10 mouse cellular contexts compared by ENCODE assay signal in the genomic region with DNA sequence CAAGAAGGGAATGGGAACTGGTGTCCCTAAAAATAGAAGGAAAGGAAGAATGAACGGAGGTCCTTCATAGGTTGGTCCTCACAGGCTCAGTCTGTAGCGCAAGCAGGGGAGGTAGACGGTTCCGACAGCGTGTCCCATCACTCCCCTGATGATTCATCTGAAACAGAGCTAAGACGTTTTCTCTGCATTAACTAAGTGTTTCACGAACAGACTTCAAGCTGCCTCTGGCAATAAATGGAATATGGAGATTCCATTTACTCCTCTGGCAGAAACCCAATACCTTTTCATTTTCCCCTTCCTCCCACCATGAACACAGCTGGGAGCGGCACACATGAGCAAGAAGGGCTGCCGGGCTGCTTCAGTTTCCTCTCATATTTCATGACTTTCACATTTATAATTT.
DNase-seq lines count a peak whose midpoint lies in the region; ATAC-seq and TF ChIP-seq lines count a peak whose summit lies in the region.
"Had no signal": no experiment of that assay in that cellular context is flagged by ENCODE, and none has a peak within 500 bp of the region (broad histone marks: within the 10 kb centered on the region; RNA-seq: fewer than 3 reads in every experiment).

No protein-coding gene starts in this region.

- intact Hi-C loops in heart, adult 2 months (cut with DNase I) = no loop called here

- no peaks in the 10 kb centered on the region for H3K36me3 ChIP-seq in lung, postnatal 0 days (ENCODE audit: insufficient read depth, low read length)
- H3K36me3 ChIP-seq in hindbrain, postnatal 0 days (ENCODE audit: insufficient read depth, low read length) = no peaks in the 10 kb centered on the region
- H3K36me3 ChIP-seq in stomach, embryonic 14.5 days (ENCODE audit: control insufficient read depth, insufficient read depth, low read length) = no peaks in the 10 kb centered on the region
- no peaks in the 10 kb centered on the region for H3K36me3 ChIP-seq in heart, adult 2 months (ENCODE audit: control insufficient read depth, insufficient read depth, low read length)
- H3K36me3 ChIP-seq: liver, embryonic 15.5 days had no signal

- TF ChIP-seq POLR2A in lung, adult 2 months (IDR thresholded peaks at IDR 0.05; ENCODE audit: borderline replicate concordance, extremely low read depth, low read depth, low read length) = no peak
- TF ChIP-seq POLR2A in heart, adult 2 months (IDR thresholded peaks at IDR 0.05; ENCODE audit: insufficient read depth, low read depth, low read length) = no peak

- whole genome bisulfite sequencing in lung, postnatal 0 days = 41% methylated on average over 9 of the region's 9 CpGs
- WGBS in lung, adult 2 months = 41% methylated on average over 9 of the region's 9 CpGs
- 40% methylated on average over 9 of the region's 9 CpGs for WGBS in hindbrain, postnatal 0 days
- 35% methylated on average over 9 of the region's 9 CpGs for WGBS in stomach, embryonic 14.5 days
- 36% methylated on average over 9 of the region's 9 CpGs for WGBS in heart, adult 2 months

- H3K9me3 ChIP-seq in lung, postnatal 0 days (ENCODE audit: low read length) = no peaks in the 10 kb centered on the region
- H3K9me3 ChIP-seq in hindbrain, postnatal 0 days (ENCODE audit: low read length) = no peaks in the 10 kb centered on the region
- H3K9me3 ChIP-seq in stomach, embryonic 14.5 days (ENCODE audit: control insufficient read depth, low read depth, low read length) = no peaks in the 10 kb centered on the region
- H3K9me3 ChIP-seq: liver, embryonic 15.5 days had no signal

- H3K4me2 ChIP-seq in lung, postnatal 0 days (replicated peaks; ENCODE audit: low read depth, low read length) = peak overlapping the region; percentile 31; the same call in 1 of the 2 replicates
- no peak overlapping the region for H3K4me2 ChIP-seq in hindbrain, postnatal 0 days (ENCODE audit: low read depth, low read length)
- peak overlapping the region; percentile 19; the same call in 1 of the 2 replicates for H3K4me2 ChIP-seq in stomach, embryonic 14.5 days (replicated peaks; ENCODE audit: low read depth, low read length)
- H3K4me2 ChIP-seq: liver, embryonic 15.5 days had no signal

- H3K4me3 ChIP-seq in lung, postnatal 0 days (ENCODE audit: low read depth, low read length) = no peak overlapping the region
- no peak overlapping the region for H3K4me3 ChIP-seq in lung, adult 2 months (replicated peaks; ENCODE audit: extremely low read depth, low read depth, low read length)
- no peak overlapping the region for H3K4me3 ChIP-seq in hindbrain, postnatal 0 days (ENCODE audit: low read length)
- no peak overlapping the region for H3K4me3 ChIP-seq in stomach, embryonic 14.5 days (ENCODE audit: low read depth, low read length)
- no peak overlapping the region for H3K4me3 ChIP-seq in heart, adult 2 months
- H3K4me3 ChIP-seq: liver, embryonic 15.5 days had no signal

- H3K4me1 ChIP-seq in lung, postnatal 0 days (ENCODE audit: insufficient read depth, low read depth, low read length) = no peaks in the 10 kb centered on the region
- no peaks in the 10 kb centered on the region for H3K4me1 ChIP-seq in lung, adult 2 months (ENCODE audit: control insufficient read depth, insufficient read depth, low read length)
- no peaks in the 10 kb centered on the region for H3K4me1 ChIP-seq in hindbrain, postnatal 0 days (ENCODE audit: insufficient read depth, low read length)
- 0 out of 2 replicates have a peak, but pooled peaks cover 7% of the 10 kb centered on the region for H3K4me1 ChIP-seq in stomach, embryonic 14.5 days (ENCODE audit: control insufficient read depth, insufficient read depth, low read length)
- H3K4me1 ChIP-seq in heart, adult 2 months (ENCODE audit: control insufficient read depth, insufficient read depth, low read length) = peaks cover 1% of the 10 kb centered on the region; the same call in 1 of the 2 replicates
- H3K4me1 ChIP-seq: liver, embryonic 15.5 days had no signal

- no peak overlapping the region for H3K27ac ChIP-seq in lung, postnatal 0 days (ENCODE audit: low read length)
- H3K27ac ChIP-seq in hindbrain, postnatal 0 days = no peak overlapping the region
- H3K27ac ChIP-seq in stomach, embryonic 14.5 days (ENCODE audit: low read length) = no peak overlapping the region
- H3K27ac ChIP-seq in heart, adult 2 months = no peak overlapping the region
- H3K27ac ChIP-seq: liver, embryonic 15.5 days had no signal

- TF ChIP-seq EP300 in lung, postnatal 0 days (IDR thresholded peaks at IDR 0.05) = no peak
- no peak for TF ChIP-seq EP300 in heart, adult 2 months (IDR thresholded peaks at IDR 0.05; ENCODE audit: insufficient read depth, low read depth, low read length)

- H3K27me3 ChIP-seq in lung, postnatal 0 days (replicated peaks; ENCODE audit: insufficient read depth, low read length) = no peaks in the 10 kb centered on the region
- no peaks in the 10 kb centered on the region for H3K27me3 ChIP-seq in hindbrain, postnatal 0 days (ENCODE audit: insufficient read depth, low read length)
- no peaks in the 10 kb centered on the region for H3K27me3 ChIP-seq in stomach, embryonic 14.5 days (ENCODE audit: control insufficient read depth, insufficient read depth, low read length)
- no peaks in the 10 kb centered on the region for H3K27me3 ChIP-seq in heart, adult 2 months (ENCODE audit: control insufficient read depth, insufficient read depth, low read length)
- H3K27me3 ChIP-seq: liver, embryonic 15.5 days had no signal

- ATAC-seq in frontal cortex, adult (ENCODE audit: low TSS enrichment) = peak; percentile 52; the same call in 1 of the 2 replicates
- ATAC-seq in lung, postnatal 0 days = no peak
- no peak for ATAC-seq in hindbrain, postnatal 0 days
- no peak for ATAC-seq in stomach, embryonic 14.5 days (ENCODE audit: insufficient number of reproducible peaks, insufficient read depth, low FRiP score, low read depth)

- TF ChIP-seq CTCF in lung, postnatal 0 days (IDR thresholded peaks at IDR 0.05) = no peak
- no peak for TF ChIP-seq CTCF in lung, adult 2 months (IDR thresholded peaks at IDR 0.05; ENCODE audit: insufficient read depth, low read length)
- no peak for TF ChIP-seq CTCF in hindbrain, postnatal 0 days (IDR thresholded peaks at IDR 0.05; ENCODE audit: low read depth)
- no peak for TF ChIP-seq CTCF in heart, adult 2 months (IDR thresholded peaks at IDR 0.05)

- no peak overlapping the region for H3K9ac ChIP-seq in lung, postnatal 0 days (replicated peaks; ENCODE audit: low read depth)
- H3K9ac ChIP-seq in hindbrain, postnatal 0 days (replicated peaks; ENCODE audit: low read length) = no peak overlapping the region
- no peak overlapping the region for H3K9ac ChIP-seq in stomach, embryonic 14.5 days (replicated peaks; ENCODE audit: low read depth, low read length)
- no peak overlapping the region for H3K9ac ChIP-seq in heart, adult 2 months (ENCODE audit: low read depth, low read length)
- H3K9ac ChIP-seq: liver, embryonic 15.5 days had no signal

- DNase-seq in frontal cortex, postnatal 25 days (ENCODE audit: low spot score in 2 of 2) = no peak
- DNase-seq in lung, postnatal 0 days (ENCODE audit: low spot score) = no peak
- DNase-seq in lung, adult 2 months = no peak
- DNase-seq in hindbrain, postnatal 0 days (ENCODE audit: low spot score) = peak; percentile 36
- no peak for DNase-seq in ovary, postnatal 14 days (ENCODE audit: low spot score)
- no peak for DNase-seq in heart, adult 2 months
- DNase-seq: kidney, adult 18-20 months had no signal

- H3K79me2 ChIP-seq in heart, adult 2 months (replicated peaks; ENCODE audit: control insufficient read depth, insufficient read depth, low read length) = no peaks in the 10 kb centered on the region
